ENCODE assay signal across 9 mouse cellular contexts in genomic region chr15:84898077-84898476, GRCm38 (mm10). TPM values are rescaled to one million over a fixed set of nuclear protein-coding genes. Genes with fewer than 3 reads are reported as not detected.
DNase-seq lines count a peak whose midpoint lies in the region; ATAC-seq and TF ChIP-seq lines count a peak whose summit lies in the region.
"Had no signal": no experiment of that assay in that cellular context is flagged by ENCODE, and none has a peak within 500 bp of the region (broad histone marks: within the 10 kb centered on the region; RNA-seq: fewer than 3 reads in every experiment).

No protein-coding gene starts in this region.

- TF ChIP-seq CTCF in thymus, adult 2 months (IDR thresholded peaks at IDR 0.05; ENCODE audit: borderline replicate concordance, control insufficient read depth, extremely low read depth, insufficient read depth, low read length, poor library complexity) = no peak

- TF ChIP-seq POLR2A in thymus, adult 2 months (IDR thresholded peaks at IDR 0.05; ENCODE audit: control insufficient read depth, extremely low read depth, insufficient read depth, low read length, poor library complexity) = no peak

- no peak; the same call in 1 of the 2 replicates for ATAC-seq in midbrain, embryonic 14.5 days (ENCODE audit: low FRiP score, low TSS enrichment)

- no peaks in the 10 kb centered on the region for H3K27me3 ChIP-seq in limb, embryonic 10.5 days (ENCODE audit: low read depth, poor library complexity, severe bottlenecking)
- peaks cover 14% of the 10 kb centered on the region; the same call in 1 of the 2 replicates for H3K27me3 ChIP-seq in midbrain, embryonic 14.5 days (ENCODE audit: control insufficient read depth, insufficient read depth, low read length)
- H3K27me3 ChIP-seq in thymus, adult 2 months (ENCODE audit: control insufficient read depth, insufficient read depth, low read length) = no peaks in the 10 kb centered on the region

- H3K36me3 ChIP-seq in limb, embryonic 10.5 days = no peaks in the 10 kb centered on the region
- H3K36me3 ChIP-seq in midbrain, embryonic 14.5 days (ENCODE audit: control insufficient read depth, insufficient read depth, low read length) = no peaks in the 10 kb centered on the region
- no peaks in the 10 kb centered on the region for H3K36me3 ChIP-seq in thymus, adult 2 months (ENCODE audit: control insufficient read depth, insufficient read depth, low read length)

- H3K9me3 ChIP-seq in limb, embryonic 10.5 days (replicated peaks) = no peaks in the 10 kb centered on the region
- H3K9me3 ChIP-seq in midbrain, embryonic 14.5 days (ENCODE audit: control insufficient read depth, low read length) = no peaks in the 10 kb centered on the region

- peaks cover 16% of the 10 kb centered on the region for H3K4me1 ChIP-seq in limb, embryonic 10.5 days
- H3K4me1 ChIP-seq in midbrain, embryonic 14.5 days (ENCODE audit: control insufficient read depth, insufficient read depth, low read length) = peaks cover 12% of the 10 kb centered on the region
- no peaks in the 10 kb centered on the region; the same call in 1 of the 2 replicates for H3K4me1 ChIP-seq in thymus, adult 2 months (replicated peaks; ENCODE audit: control insufficient read depth, insufficient read depth, low read length)

- no peak overlapping the region for H3K4me3 ChIP-seq in limb, embryonic 10.5 days
- H3K4me3 ChIP-seq in midbrain, embryonic 14.5 days (replicated peaks; ENCODE audit: low read depth, low read length) = no peak overlapping the region
- no peak overlapping the region for H3K4me3 ChIP-seq in thymus, adult 2 months (ENCODE audit: control insufficient read depth, insufficient read depth, low read length)

- H3K27ac ChIP-seq in limb, embryonic 10.5 days = no peak overlapping the region
- no peak overlapping the region for H3K27ac ChIP-seq in midbrain, embryonic 14.5 days (replicated peaks; ENCODE audit: low read depth, low read length)
- H3K27ac ChIP-seq in thymus, adult 2 months (ENCODE audit: control insufficient read depth, insufficient read depth, low read length) = no peak overlapping the region
- H3K27ac ChIP-seq: macrophage had no signal

- peak; percentile 5 for DNase-seq in embryo, embryonic 11 days
- no peak for DNase-seq in embryo, embryonic 10 days (ENCODE audit: low spot score)
- DNase-seq in kidney, postnatal 10 days = peak; percentile 8
- no peak for DNase-seq in kidney, adult 18-20 months
- DNase-seq in limb, embryonic 10.5 days (ENCODE audit: low spot score) = peak; percentile 33
- DNase-seq in midbrain, embryonic 14.5 days = peak; percentile 58
- no peak for DNase-seq in thymus, adult 2 months
- DNase-seq in adrenal gland, postnatal 4 days (ENCODE audit: low spot score in 2 of 2) = no peak

- no peak overlapping the region for H3K4me2 ChIP-seq in midbrain, embryonic 14.5 days (ENCODE audit: low read length)

- no peak overlapping the region for H3K9ac ChIP-seq in midbrain, embryonic 14.5 days (replicated peaks; ENCODE audit: low read length)

- 44% methylated on average over 7 of the region's 7 CpGs for WGBS in limb, embryonic 10.5 days
- WGBS in midbrain, embryonic 14.5 days = 41% methylated on average over 7 of the region's 7 CpGs
- WGBS in thymus, adult 2 months = 50% methylated on average over 7 of the region's 7 CpGs

RNA-seq across cellular contexts. Expression of gene Gm29666, which starts 21.8 kb away (rescaled TPM):
- polyA plus RNA-seq in limb, embryonic 10.5 days (2016; fragmentation: Nextera tagmentation; extraction: Ambion mirVana) = 1.2 and 1.3 TPM in 2 replicates
- 0.46 and 0.51 TPM in 2 replicates for polyA plus RNA-seq in midbrain, embryonic 14.5 days (2014; fragmentation: Nextera tagmentation; extraction: Ambion mirVana)
- polyA plus RNA-seq in thymus, adult 2 months (2012; rRNA removed) = 1.0 and 1.3 TPM in 2 replicates
- total RNA-seq in adrenal gland, postnatal 4 days (2021) = under 1 TPM; 0.65 to 0.70 TPM

RNA-seq across cellular contexts. Expression of gene Nup50, which starts 25.1 kb away (rescaled TPM):
- polyA plus RNA-seq in limb, embryonic 10.5 days (2016; fragmentation: Nextera tagmentation; extraction: Ambion mirVana) = 67.9 and 69.1 TPM in 2 replicates
- polyA plus RNA-seq in midbrain, embryonic 14.5 days (2014; fragmentation: Nextera tagmentation; extraction: Ambion mirVana) = 19.4 and 28.7 TPM in 2 replicates
- 17.7 and 20.0 TPM in 2 replicates for polyA plus RNA-seq in thymus, adult 2 months (2012; rRNA removed)
- total RNA-seq in adrenal gland, postnatal 4 days (2021) = 10 to 100 TPM; 32.6 to 38.2 TPM

RNA-seq across cellular contexts. Expression of gene Phf21b, which starts 42.2 kb away (rescaled TPM):
- polyA plus RNA-seq in limb, embryonic 10.5 days (2016; fragmentation: Nextera tagmentation; extraction: Ambion mirVana) = 1.1 and 1.2 TPM in 2 replicates
- 21.7 and 27.4 TPM in 2 replicates for polyA plus RNA-seq in midbrain, embryonic 14.5 days (2014; fragmentation: Nextera tagmentation; extraction: Ambion mirVana)
- 2.7 and 3.0 TPM in 2 replicates for polyA plus RNA-seq in thymus, adult 2 months (2012; rRNA removed)
- 1 to 10 TPM; 4.7 to 6.8 TPM for total RNA-seq in adrenal gland, postnatal 4 days (2021)

Comparison
In these comparisons a context has a peak if more than half of its experiments do, and no peak if none do; other contexts are left out.
1. DNase-seq: peak in embryo, embryonic 11 days (single experiment), kidney, postnatal 10 days (single experiment), limb, embryonic 10.5 days (single experiment) and midbrain, embryonic 14.5 days (single experiment); none in embryo, embryonic 10 days (single experiment), kidney, adult 18-20 months (single experiment), thymus, adult 2 months (single experiment) and adrenal gland, postnatal 4 days (0 of 2).